Mouse (Mus musculus) layer of hippocampus, postnatal 25 days (tissue): ENCODE results near the gene Dusp18. TPM values are rescaled to one million over a fixed set of nuclear protein-coding genes. Genes with fewer than 3 reads are reported as not detected.

Experiments
- DNase-seq, 2 experiments: peaks; one replicate each; pipeline ENCODE4 v3.0.0; 2022; ENCODE audit warnings: mixed read lengths in 2 of 2, low spot score in 1 of 2; ENCODE audit errors: extremely low spot score in 1 of 2
- total RNA-seq, 2 experiments: library from RNA; stranded (reverse); gene quantifications; 2 replicates each; pipeline ENCODE4 v1.2.3; 2021

Gene Dusp18
- total RNA-seq, 2 experiments from 2014 or later, result 26.1 to 26.4 TPM

- no peak for DNase-seq
These were observed 27.7 kb downstream of the Dusp18 start for GRCm38 (mm10) chr11:3922731-3923130.

GRCm38 (mm10) chr11:3925916-3926315 is 30.9 kb downstream of the Dusp18 start:
- peak in 1 of 2 experiments; percentile 1 for DNase-seq

DNA sequence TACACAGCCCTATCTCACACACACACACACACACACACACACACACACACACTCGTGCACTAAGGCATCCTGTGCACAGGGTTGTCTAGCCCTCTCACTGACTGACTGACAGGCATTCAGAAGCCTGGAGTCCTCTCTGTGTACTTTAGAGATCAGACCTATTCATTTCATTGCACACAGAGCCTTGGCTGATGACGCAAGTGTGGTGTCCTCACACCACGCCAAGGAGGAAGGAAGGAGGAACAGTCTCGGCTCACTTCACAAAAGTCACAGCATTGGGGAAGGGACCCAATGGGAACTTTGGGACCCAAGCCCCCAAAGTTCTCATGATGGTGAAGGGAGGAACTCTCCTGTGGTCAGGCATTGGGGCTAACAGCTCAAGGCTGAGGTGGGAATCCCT is 35.0 kb downstream of the Dusp18 start:
- no peak for DNase-seq

GRCm38 (mm10) chr11:3930931-3931330 is 35.9 kb downstream of the Dusp18 start:
- DNase-seq, result no peak

DNA sequence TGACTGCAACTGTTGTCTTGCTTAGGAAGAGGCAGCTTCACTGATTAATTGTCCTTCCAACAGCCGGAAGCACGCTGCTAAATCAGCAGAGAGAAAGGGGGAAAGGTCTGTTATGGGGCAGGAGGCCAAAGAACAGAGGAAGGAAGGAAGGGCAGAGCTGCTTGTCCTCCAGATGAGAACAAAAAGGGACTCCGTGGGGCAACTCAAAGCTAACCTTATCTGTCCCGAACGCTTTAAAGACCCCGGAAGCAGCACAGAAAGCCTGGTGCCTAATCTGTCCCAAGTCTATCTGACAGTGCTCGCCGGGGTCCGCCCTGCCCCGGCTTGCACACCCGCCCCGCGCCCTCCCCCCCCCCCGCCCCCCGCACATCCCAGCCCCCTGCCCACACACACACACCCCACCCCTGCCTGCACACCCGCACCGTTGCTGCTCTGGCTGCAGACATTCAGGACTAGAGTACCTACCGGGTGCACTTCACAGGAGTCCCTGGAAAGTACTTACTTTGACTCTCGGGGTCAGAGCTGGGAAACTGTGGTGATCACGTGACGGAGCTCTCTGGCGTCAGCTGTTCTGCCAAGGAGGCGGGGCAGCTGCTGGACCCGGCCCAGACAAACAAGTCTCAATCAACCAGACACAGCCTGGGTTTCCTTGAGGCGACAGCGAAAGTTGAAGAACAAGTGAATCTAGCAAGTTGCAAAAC is 36.6 kb downstream of the Dusp18 start, which contains the start of gene Tcn2:
Gene Tcn2 (minus strand): TSS at position 649 of the 701 bp plus-strand sequence.
- DNase-seq, result peak in 1 of 2 experiments; percentile 59

DNA sequence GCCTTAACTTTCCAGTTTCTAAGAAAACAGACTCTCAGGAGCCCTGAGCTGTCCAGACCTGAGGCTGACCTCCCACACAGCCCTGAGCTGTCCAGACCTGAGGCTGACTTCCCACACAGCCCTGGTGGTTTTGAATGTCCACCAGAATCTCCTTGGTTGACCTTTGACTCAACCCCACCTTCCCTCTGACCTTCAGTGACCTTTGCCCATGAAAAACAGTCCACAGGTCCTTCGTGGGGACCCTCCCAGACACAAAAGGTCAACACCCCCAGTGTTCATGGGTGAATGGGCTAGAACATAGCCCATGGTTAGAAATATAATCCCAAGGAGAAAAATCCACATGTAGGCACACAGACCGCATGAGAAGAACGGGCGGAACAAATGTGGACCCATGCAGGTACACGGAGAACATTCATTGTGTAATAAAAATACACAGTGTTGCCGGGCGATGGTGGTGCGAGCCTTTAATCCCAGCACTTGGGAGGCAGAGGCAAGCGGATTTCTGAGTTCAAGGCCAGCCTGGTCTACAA is 38.8 kb downstream of the Dusp18 start:
- DNase-seq, result no peak

- no peak for DNase-seq
These were observed 40.1 kb downstream of the Dusp18 start for GRCm38 (mm10) chr11:3935135-3935534.

- DNase-seq, result no peak
These were observed 41.3 kb downstream of the Dusp18 start for GRCm38 (mm10) chr11:3936318-3936717.

DNA sequence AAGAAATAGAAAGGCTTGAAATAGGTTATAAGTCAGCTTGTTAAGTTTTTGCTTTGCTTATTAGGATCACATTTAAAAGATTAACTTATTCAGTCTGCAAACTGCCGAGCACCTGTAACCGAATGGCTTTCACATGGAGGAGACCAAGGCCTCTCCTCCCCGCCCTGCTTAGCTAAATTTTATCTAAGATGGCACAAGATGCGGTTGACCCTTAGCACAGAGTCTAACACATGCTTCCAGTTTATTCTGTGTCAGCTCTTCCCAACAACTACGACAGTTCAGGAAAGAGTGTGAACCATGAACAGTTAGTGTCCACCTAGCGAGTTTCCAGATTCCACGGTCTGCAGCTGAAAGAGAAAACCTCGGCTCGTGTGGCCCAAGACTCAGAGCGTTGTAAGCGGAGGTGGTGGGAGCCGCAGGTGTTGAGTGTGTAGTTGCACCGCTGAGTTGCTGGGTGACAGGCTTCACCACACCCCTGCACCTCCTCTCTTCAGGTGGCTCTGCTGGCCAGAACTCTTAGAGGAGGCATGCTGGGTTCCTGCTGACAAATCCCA is 42.4 kb downstream of the Dusp18 start:
- no peak for DNase-seq

DNA sequence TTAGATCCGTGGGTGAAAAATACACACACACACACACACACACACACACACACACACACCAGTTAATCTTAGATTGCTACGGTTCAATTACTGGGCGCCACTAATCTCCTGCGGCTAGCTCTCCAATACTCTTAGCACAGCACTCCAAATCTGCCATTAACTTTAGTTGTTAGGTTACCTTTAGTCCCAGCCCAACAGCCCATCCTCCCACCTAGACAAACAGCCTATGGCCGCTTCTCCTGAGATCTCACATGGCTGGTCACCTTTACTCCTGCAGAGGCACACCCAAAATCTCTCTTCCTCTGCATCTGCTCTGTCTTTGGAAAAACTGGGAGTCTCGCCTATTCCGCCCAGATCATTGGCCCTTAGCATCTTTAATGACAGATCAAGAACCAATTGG is 46.3 kb downstream of the Dusp18 start:
- no peak for DNase-seq

DNA sequence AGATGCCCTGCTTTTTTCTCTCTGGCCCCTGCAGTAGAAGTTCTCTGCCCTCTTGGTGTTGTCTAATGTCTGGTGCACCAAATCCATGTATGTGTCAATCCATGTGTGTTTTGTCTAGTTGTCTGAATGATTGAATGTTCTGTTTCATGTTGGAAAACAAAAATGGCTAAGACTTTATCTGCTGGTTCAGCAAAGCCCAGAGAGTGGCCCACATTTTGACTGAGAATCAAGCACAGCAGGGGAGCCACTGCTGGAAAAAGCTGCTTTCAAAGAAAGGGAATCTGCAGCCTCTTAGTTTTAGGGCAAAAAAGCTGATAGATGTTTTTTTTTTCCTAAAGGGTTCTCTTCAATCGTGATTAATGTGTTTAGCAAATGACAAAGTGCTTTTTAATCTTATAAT is 51.3 kb downstream of the Dusp18 start:
- no peak for DNase-seq

Other genes with a start within 250 kb of the Dusp18 start
- gene Morc2a, start 246.0 kb upstream of the Dusp18 start, total RNA-seq, result 10 to 100 TPM; 33.2 to 43.9 TPM
- 10 to 100 TPM; 76.4 to 77.6 TPM for gene Osbp2, start 31.3 kb upstream of the Dusp18 start, total RNA-seq
- under 1 TPM; 0.62 to 0.63 TPM for gene 4921536K21Rik, start 142 bp upstream of the Dusp18 start, total RNA-seq
- 10 to 100 TPM; 16.8 to 18.0 TPM for gene Slc35e4, start 19.4 kb downstream of the Dusp18 start, total RNA-seq
- 10 to 100 TPM; 19.0 to 19.2 TPM for gene Tcn2, start 36.9 kb downstream of the Dusp18 start, total RNA-seq
- 10 to 100 TPM; 41.8 to 46.5 TPM for gene Pes1, start 68.7 kb downstream of the Dusp18 start, total RNA-seq
- gene 4930556J24Rik, start 81.5 kb downstream of the Dusp18 start, total RNA-seq, result under 1 TPM in 1 of 2 experiments, not detected in 1; 0.22 TPM
- 10 to 100 TPM; 22.4 to 22.8 TPM for gene Gal3st1, start 88.4 kb downstream of the Dusp18 start, total RNA-seq
- gene Sec14l4, start 136.2 kb downstream of the Dusp18 start, total RNA-seq, result under 1 TPM; 0.17 to 0.19 TPM
- gene Sec14l3, start 169.6 kb downstream of the Dusp18 start, total RNA-seq, result 1 to 10 TPM; 1.6 to 1.9 TPM
- gene Mtfp1, start 200.2 kb downstream of the Dusp18 start, total RNA-seq, result 100 to 1,000 TPM; 109 to 126 TPM
- gene Sec14l2, start 228.2 kb downstream of the Dusp18 start, total RNA-seq, result 10 to 100 TPM; 57.2 to 59.4 TPM
- 10 to 100 TPM; 31.1 to 31.2 TPM for gene Rnf215, start 240.0 kb downstream of the Dusp18 start, total RNA-seq